Mouse (Mus musculus) ES-E14 (cell line): ENCODE results near the gene Gatad2b.

Experiments used
- CHD2 ChIP-seq: IDR thresholded peaks from 2 replicates; pipeline ENCODE4 v1.6.1; 2014; ENCODE audit warnings: mild to moderate bottlenecking, low read depth, low read length, inconsistent platforms
- HCFC1 ChIP-seq: IDR thresholded peaks from 2 replicates; pipeline ENCODE4 v1.6.1; 2012; ENCODE audit warnings: low read length, inconsistent platforms, borderline replicate concordance; ENCODE audit not compliant: insufficient read depth
- MAFK ChIP-seq: IDR thresholded peaks from 2 replicates; pipeline ENCODE4 v1.6.1; 2014; ENCODE audit warnings: mild to moderate bottlenecking, low read depth, low read length, inconsistent platforms; ENCODE audit not compliant: insufficient read depth
- ZC3H11A ChIP-seq: IDR thresholded peaks from 2 replicates; pipeline ENCODE4 v1.6.1; 2012; ENCODE audit warnings: low read depth, mild to moderate bottlenecking, inconsistent platforms, low read length, borderline replicate concordance
- ZNF384 ChIP-seq: IDR thresholded peaks from 2 replicates; pipeline ENCODE4 v1.6.1; 2012; ENCODE audit warnings: low read depth, low read length, inconsistent platforms

DNA sequence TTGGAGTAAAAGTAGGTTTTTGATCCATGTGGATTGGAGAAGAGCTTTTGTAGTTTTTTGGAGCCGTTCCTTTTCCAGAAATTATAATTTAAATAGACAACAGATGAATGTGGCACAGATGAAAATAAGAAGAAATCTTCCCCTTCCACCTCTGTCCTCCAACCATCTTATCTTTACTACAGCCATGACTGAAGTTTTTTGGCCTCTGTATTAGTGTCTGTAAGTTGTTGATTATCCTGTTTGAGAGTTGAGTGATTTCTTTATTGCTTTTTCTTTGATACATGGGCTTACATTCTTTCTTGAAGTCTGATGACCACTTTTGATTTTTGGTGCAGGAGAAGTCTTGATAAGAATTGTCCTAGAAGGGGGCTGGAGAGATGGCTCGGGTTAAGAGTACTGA, 1.7 kb downstream of the Gatad2b start:
- TF ChIP-seq MAFK, result no peak
- no peak for TF ChIP-seq CHD2
- TF ChIP-seq HCFC1, result no peak
- no peak for TF ChIP-seq ZC3H11A
- no peak for TF ChIP-seq ZNF384
